Mouse (Mus musculus) inflammation-experienced regulatory T-cells, adult 6 months (primary cell): ENCODE measurements around the gene Ccl25. TPM values are rescaled to one million over a fixed set of nuclear protein-coding genes. Genes with fewer than 3 reads are reported as not detected.

Source experiments
- ATAC-seq: one replicate; pipeline ENCODE4 v1.8.0; 2017
- polyA plus RNA-seq, 3 experiments: library from polyadenylated mRNA; unstranded; fragments of 100-300 nt; shearing (Covaris generic); gene quantifications; one replicate each; pipeline ENCODE4 v1.2.1; 2017

Ccl25 gene
- 10 to 100 TPM in 2 of 3 experiments, 1 to 10 TPM in 1; 7.7 to 12.9 (median 11.6) TPM for polyA plus RNA-seq

DNA sequence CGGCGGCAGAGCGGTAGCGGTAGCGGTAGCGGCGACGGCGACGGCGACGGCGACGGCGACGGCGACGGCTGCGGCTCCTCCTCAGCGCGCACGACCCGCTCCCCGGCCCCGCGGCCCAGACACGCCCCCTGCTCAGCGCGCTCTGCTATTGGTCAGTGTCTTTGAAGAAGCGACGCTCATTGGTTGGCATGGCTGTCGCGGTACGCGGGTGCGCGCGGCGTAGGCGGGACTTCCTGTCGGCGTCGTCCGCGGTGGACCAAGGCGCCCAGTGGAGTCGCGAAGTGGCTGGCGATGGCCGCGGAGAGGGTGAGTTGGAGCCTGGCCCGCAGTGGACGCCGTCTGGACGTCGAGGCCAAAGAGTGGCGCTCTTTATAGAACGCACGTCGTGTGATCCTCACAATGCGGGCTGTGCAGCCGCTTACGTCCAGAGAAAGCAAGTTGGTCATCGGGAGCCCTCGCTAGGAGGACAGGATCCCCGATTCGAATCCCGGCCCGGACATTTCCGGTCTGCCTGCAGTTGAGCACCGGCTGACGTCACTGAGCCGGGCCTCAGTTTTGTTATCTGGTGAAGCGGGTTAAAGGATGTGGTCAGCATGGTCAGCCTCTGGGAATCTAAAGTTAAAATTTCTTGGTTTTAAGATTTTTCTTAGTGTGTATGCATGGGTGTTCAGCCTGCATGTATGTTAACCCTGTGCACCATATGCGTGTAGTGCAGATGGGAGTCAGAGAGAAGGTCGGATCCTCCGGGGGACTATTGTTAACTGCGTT, at the start of gene Ccl25, which contains the start of gene Elavl1:
Gene Ccl25, plus strand, starts transcription at position 228 of the 768 bp plus-strand sequence.
Gene Elavl1, minus strand, starts transcription at position 431 of the 768 bp plus-strand sequence.
- peak; percentile 90 for ATAC-seq

DNA sequence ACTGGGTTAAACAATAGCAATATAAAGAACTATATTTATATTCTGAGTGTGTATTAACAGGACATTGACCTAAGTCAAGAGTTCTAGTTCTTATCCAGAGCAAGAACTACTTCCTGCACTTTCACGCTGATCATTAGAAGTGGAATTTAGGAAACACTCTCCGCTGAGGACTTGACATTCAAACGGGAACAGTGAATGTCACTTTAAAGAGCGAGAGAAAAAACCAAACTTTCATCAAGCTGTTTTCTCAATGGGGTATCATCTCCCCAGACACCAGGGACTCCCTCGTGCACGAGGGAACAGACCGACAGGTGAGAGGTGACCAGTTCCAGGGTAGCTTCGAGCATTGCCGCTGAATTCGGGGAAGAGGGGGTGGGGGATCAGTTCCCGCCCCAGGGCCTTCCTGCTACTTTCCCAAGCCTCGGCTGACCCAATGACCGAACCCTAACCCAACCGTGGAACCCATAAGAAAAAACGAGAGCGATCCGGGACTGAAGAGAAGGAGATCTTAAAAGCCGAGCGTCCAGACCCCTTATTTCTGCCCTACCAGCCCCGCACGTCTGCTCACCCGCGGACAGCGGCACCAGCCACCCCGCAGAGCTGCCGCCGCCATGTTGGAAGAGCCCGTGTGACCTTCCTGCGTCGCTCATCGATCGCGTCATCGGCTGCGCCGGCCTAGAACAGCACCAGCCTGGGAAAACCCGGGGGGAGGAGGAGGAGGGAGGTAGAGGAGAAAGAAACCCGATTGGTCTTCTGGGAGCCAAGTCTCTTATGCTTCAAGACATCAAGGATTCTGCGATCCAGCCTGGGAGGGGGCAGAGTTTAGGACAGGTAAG, 49.5 kb upstream of the Ccl25 start, which contains the start of gene Timm44:
Gene Timm44, minus strand, starts transcription at position 639 of the 836 bp plus-strand sequence.
- ATAC-seq, result peak; percentile 98

DNA sequence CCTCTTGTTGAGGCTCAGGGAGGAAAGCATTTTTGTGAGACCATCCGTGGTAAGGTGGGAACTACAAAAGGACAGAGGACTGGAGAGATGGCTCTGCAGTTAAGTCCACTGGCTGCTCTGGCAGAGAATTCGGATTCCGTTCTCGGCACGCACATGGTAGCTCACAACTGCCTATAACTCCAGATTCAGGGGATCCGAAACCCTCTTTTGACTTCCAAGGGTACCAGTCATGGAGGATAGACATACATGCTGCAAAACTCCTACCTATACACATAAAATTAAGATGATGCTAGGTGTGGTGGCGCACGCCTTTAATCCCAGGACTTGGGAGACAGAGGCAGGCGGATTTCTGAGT, 48.9 kb upstream of the Ccl25 start:
- ATAC-seq, result no peak

DNA sequence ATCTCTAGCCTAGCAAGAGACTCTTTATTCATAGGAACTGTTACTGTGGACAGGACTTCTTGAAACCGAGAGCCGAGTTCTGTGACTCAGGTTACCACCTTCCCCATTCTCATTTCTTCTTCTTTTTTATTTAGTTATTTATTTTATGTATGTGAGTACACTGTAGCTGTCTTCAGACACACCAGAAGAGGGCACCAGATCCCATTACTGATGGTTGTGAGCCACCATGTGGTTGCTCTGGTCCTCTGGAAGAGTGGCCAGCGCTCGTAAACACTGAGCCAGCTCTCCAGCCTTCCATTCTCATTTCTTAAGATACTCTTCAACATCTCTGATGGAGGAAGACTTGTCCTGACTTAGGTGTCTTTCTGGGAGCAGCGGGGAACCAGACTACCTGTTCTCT, 32.3 kb upstream of the Ccl25 start:
- no peak for ATAC-seq

DNA sequence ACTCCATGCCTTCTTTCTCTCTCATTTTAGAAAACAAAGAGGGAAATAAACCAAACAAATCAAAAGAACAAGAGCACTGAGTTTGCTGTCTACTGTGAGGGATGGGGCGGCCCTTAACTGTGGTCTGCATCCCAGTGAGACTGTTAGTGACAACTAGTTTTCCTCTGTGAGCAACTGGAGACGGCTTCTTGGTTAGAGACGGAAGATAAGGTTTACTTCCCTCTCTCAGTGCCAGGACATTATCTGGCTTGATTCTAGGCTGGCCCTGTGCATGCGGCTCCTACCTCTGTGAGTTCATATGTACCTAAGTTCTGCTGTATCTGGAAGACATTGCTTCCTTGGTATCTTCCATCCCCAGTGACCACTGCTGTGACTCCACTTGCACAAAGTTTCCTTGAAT, 27.2 kb upstream of the Ccl25 start:
- no peak for ATAC-seq

DNA sequence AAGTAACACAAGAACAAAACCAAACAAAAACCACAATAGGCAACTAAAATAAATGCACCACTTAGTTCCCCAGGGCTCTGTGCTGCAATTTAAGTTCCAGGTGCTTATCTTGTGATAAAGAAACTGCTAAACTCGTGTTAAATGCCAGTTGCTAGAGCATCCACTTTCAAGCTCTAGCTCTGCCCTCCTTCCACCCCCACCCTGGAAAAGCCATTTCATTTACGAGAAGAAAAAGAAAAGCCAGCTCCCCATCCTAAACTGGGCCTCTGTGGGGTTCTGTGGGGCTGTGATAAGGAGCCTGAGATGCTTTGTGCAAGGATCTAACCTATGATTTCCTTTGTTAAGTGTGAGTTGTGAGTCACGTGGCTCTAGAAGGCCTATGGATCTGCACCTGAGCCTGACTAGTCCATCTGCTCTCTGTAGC, 20.9 kb upstream of the Ccl25 start:
- ATAC-seq, result no peak

DNA sequence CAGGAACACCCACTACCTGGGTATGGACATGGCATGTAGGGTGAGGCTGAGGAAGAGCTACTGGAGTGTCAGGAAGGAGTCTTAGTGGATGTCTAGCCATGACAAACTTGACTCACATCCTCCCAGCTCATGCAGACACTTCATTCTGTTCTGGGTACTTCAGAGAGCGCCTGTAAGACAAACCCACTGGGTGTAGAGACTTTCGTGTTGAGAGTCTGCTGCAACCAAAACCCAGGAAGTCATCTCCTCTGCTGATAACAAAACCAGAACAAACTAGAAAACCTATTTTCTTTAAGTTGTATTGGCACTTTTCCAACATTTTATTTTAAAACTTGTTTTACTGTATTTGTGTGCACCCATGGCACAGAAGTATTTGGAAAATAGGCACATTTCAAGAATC, 19.2 kb upstream of the Ccl25 start:
- peak; percentile 73 for ATAC-seq

DNA sequence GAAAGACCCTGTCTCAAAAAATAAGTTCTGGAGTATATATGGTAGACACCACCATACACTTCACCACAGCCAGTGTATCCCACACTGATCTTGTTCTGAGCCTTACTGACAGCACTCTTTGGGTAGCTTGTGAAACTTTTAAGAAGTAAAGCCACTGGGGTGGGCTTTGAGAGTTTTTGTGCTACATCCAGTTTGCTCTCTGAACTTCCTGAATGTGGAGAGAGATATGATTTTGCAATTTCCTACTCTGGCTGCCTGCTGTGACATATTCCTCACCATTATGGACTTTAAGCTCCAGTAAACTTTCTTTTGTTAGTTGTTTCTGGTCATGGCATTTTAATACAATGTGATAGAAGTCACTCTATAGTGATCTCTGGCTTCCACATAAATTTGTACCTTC, 12.9 kb upstream of the Ccl25 start:
- no peak for ATAC-seq

DNA sequence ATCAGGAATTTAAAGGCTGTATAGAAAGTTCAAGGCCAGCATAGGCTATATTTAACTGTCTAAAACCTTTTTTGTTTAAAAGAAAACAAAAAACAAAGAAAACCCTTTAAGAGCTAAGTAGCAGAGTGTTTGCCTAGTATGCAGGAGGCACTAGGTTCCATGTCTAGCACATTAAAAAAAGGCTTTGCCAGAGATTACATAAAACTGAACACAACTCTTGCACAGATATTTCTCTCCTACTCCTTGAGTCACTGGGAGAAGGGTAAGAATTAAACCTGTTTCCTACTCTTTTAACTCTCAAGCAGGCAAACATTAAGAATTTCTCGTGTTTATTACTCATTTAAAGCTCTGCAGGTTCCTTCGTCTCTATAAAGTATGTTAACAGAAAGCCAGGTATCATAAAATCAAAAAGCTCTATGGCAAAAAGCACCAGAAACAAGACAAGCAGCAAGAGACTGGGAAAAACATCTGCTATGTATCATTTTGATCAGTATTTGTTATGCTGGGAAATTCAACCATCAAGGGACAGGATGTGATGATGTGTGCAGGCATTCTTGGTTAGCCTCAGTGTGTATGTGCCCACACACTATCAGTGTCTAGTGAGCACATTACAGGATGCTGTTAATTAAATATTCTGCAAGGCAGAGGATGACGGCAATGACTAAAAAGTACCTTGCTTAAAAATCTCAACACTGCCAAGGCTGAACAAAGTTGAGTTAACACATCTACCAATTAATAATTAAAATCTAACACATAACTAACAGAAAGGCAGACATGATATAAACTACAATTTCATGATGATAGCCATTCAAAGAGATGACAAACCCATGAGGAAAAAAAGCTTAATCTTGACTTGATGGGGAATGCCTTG, 11.5 kb upstream of the Ccl25 start:
- peak; percentile 98 for ATAC-seq

DNA sequence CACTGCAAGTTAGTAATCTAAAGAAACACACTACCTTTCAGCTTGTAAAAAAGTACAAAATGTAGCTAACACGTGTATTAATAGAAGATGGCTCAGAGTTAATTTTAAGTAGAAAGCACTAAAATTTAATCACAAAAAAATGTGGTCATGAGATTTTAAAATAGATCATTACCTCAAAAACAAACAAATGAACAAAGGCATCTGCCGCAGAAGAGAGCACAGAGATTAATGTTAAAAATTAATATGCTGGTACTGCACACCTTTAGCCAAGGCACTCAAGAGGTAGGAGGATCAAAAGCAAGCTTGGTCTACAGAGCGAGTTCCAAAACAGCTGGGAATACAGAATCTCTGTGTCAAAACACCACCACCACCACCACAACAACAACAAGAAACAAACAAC, 10.2 kb upstream of the Ccl25 start:
- ATAC-seq, result no peak

DNA sequence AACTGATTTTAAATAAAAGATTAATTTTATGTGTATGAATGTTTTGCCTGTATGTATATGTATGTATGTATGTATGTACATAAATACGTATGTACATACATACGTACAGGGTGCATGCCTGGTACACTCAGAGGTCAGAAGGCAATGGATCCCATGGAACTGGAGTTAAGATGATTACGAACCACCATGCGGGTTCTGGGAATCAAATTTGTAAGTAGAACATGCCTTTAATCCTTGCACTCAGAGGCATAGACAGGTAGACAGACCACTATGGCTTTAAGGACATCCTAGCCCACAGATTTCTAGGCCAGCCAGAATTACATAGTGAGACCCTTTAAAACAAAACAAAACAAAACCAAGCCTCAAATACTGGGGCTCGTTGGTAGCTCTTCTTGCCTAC, 6.9 kb upstream of the Ccl25 start:
- ATAC-seq, result no peak

DNA sequence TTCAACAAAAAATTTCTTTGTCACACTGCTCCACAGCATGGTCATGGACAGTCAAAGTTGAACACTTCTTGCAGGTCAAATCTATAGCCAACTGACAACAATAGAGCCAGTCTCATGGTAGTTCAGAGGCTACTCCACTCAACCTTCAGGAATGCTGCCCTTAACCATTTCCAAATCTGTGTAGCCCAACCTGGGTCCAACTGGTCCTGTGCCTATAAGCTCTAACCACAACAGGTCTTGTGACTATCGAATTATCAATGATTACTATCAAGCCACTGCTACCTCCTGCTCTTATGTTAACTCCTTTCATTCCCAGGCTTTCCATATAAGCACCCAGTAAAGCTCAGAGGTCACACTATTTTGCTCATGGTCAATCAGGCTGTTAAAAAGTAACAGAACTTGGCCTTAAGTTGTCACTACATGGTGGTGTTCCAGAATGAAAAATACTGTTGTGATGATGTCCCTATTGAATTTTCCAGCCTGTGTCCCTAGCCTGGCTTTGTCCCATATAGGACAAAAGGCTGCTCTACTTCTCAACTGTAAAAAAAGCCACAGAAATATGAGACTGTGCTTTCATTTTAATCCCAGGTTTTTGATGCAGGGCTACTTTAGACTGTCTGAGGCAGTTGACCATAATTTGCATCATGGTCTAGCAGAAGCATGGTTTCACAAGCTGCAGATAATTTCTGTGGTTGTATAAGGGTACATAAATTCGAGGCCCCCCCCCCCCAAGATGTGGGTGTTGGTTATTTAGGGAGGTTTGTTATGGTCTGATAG, 6.0 kb upstream of the Ccl25 start:
- no peak for ATAC-seq

DNA sequence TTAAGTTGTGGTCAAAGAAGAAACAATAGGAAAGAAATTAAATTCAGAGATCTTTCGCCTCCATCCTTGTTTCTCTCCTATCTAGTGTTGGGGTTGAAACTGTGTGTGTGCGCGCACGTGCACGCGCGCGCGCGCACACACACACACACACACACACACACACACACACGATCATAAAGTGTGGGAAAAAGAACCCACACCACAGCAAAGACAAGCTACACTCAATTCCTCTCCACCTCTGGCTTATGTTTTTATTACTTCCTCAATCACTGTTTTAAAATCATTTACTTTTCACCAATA, 5.5 kb upstream of the Ccl25 start:
- no peak for ATAC-seq

DNA sequence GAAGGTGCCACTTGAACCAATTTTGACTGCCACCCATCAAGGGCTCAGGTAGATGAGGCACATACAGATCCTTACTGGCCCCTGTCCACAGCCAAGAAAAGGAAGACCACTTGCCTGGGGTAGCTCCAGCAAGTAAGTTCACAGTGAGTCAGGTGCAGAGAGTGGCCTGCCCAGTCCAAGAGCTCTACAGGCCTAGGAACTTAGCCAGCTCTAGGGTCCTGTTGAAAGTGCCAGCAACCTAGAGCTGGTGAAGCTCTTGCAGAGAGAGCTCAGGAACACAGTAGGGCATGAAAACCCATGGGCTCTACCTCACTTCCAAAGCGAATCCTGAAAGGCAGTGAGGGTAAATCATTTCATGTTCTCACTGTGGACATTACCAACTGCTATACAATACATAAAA, 4.6 kb upstream of the Ccl25 start:
- no peak for ATAC-seq

DNA sequence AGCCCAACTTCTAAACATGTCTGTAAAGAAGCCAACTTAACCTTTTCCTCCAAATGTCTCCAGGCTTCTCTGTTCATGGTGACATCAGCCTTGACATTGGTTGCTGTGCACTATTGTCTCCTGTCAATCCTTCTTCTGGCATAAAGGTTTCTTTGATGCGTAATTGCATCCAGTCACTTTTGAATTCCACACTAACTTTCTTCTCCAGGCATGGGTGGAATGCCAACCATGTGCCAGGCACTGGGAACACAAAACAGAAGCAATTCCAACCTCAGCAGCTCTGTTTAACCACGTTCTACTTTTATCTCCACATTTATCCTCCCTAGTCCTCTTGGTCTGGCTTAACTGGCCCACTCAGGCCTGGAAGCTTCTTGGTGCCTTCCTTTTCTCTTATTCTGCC, 4.0 kb upstream of the Ccl25 start:
- ATAC-seq, result no peak

DNA sequence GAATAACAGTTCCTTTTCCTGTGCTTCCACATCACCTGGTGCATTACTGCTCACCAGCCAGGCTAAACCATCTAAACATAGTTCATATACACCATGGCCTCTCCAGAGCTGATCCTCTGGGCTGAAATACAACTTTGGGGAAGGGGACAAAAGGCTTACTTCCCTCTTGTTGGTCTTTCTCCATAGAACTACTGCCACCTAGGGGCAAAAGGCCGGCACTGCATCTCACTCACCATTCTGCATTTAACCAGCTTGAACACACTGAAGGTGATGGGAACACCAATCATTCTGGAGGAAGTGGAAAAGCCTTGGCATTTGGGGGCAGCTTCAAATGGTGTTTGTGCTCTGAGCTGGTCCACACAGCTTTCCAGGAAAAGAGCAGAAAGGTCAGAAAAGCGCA, 2.5 kb upstream of the Ccl25 start:
- peak; percentile 14 for ATAC-seq

DNA sequence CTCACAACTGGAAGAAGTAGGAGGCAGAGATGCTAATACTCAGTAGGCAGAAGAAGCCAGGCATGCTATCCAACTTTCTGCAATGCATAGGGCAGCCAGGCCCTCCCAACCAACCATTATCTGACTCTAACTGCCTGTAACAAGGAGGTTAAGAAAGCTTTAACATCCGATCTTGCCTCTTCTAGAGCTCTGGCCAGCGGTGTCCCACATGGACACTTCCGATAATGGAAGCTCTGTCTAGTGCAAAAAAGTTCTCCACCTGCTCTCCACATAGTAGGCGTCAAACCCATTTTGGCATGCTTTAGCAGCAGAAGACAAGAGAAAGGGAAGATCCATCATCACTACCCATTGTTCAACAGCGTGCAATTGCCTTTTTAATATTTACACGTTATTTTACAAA, 1.1 kb upstream of the Ccl25 start:
- no peak for ATAC-seq

DNA sequence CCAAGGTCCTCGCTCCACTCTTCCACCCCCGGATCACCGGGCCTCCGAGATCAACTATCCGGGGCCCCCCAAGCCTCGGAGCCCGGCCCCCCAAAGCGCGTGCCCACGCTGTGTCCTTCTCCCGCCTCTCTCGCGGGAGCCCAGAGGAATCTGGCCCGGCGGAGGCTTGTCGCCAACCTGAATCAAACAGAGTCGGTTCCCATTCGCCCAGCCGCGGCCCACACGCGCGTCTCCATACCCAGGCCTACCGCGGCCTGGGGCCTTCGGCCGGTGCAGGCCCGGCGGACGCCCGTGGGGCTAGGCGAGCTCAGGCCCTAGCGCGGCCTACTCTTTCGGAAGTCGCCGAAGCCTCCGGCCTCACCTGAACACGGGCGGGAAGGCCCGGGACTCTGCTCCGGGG, 485 bp upstream of the Ccl25 start:
- peak; percentile 25 for ATAC-seq

DNA sequence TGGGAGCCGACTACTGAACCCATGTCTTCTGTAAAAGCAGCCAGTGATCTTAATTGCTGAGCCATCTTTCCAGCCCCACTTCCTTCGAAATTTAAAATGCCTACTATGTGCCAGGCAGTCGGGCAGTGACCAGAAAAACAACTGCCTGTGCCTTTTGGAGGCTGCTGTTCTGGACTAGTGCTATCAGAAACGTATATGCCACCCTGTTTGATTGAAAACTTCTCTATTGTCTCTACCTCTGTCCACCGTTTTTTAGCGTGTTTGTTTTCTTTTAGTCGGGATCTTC, 684 bp downstream of the Ccl25 start:
- ATAC-seq, result no peak

DNA sequence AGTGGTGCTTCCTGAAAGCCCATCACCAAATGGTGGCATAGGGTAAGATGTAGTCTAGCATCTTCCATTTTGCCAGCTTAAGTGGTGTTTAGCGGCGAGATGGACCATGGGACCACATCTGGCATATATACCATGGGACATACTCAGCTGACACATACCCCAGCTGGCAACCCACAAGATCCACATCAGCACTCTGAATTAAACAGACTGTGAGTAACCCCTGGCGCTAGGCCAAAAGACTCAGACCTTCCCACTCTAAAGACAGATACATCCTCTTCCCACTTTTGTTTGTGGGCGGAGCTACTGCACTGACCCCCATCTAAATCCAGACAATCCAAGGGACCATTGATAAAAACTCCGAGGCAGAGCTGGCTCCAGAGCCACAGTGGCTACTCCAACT, 4.0 kb downstream of the Ccl25 start:
- no peak for ATAC-seq

DNA sequence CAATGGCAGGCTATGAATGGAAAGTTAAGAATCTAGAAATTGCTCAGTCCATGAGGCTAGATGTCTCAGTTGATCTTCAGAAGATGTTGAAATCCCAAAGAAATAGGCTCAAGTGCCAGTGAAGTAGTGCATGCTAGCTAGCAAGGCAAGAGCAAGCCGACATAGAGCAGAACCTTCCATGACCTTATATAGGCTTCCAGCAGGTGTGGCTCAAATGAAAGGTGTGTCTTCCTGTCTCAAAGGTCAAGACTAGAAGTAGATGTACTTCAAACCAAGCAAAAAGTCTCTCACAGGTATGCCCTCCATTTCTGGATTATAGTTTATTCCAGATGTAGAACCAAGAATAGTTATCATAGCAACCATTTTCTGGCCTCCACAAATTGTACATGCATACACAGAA, 9.0 kb downstream of the Ccl25 start:
- no peak for ATAC-seq

DNA sequence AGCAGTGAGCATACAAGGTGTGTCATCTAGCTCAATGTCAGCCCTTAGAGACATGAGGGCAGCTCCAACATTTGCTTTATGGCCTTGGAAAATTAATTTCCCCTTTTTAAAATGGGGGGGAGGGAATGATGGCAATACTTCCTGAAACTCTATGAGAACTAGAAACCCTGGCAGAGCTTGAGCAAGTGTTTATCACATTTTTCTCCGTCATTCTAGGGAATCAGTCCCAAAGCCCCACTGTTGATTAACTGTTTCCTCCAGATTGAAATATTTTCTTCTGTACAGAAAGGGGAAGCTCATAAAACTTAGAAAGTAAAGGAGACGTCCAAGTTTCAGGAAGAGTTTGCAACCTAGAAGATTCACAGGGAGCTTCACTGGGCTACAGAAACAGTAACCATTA, 10.7 kb downstream of the Ccl25 start:
- no peak for ATAC-seq

DNA sequence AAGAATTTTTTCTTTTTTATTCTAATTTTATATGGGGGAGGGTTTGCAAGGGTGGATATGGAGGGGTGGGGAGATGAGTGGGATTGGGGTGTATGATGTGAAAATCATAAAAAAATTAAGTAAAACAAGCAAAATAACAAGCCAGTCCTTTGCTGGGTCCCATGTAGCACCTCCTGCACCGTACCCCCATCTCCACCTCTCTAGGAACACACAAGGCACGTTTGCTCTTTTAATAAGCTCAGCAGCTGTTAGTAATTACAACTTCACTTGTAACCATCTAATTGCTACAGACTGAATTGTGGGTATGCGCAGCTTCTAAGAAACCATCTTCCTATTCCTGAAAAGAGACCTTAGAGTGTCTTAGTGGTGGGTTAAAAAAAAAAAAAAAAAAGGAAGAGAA, 15.2 kb downstream of the Ccl25 start:
- ATAC-seq, result no peak
